Mouse (Mus musculus) CH12.LX (cell line): ENCODE measurements at regions not wholly inside any gene's neighbourhood (a gene's known extent, or its start where the extent isn't known, plus 50 kb on each side); places are given as distances from the start of the nearest gene placed in this dataset.

Experiments
- DNase-seq: peaks from one replicate; pipeline ENCODE4 v3.0.0-alpha.2; 2013; ENCODE audit errors: extremely low read depth
- H3K27ac ChIP-seq: 2 replicates; pipeline ENCODE4 v1.5.1; 2012; ENCODE audit warnings: low read depth, mild to moderate bottlenecking, control low read depth, moderate library complexity; ENCODE audit not compliant: insufficient read depth
- H3K27me3 ChIP-seq: replicated peaks from 2 replicates; pipeline ENCODE3; 2012; ENCODE audit warnings: inconsistent platforms
- H3K36me3 ChIP-seq, 2 experiments: replicated peaks in 1 of 2; 2 replicates each; pipeline versions ENCODE3 to v1.6.1; 2012; ENCODE audit warnings: inconsistent platforms in 1 of 2, low read length in 1 of 2, mild to moderate bottlenecking in 1 of 2, mixed read lengths in 1 of 2, moderate library complexity in 1 of 2; ENCODE audit not compliant: control insufficient read depth in 1 of 2, insufficient read depth in 1 of 2
- H3K4me1 ChIP-seq, 2 experiments: 2 replicates each; pipeline ENCODE4 v1.6.1; 2012; ENCODE audit warnings: inconsistent platforms in 1 of 2, moderate library complexity in 1 of 2; ENCODE audit not compliant: insufficient read depth in 2 of 2, control insufficient read depth in 1 of 2
- H3K4me2 ChIP-seq: 2 replicates; pipeline ENCODE4 v1.6.1; 2012; ENCODE audit warnings: low read depth, mild to moderate bottlenecking, control low read depth; ENCODE audit not compliant: poor library complexity, insufficient read depth, severe bottlenecking
- H3K4me3 ChIP-seq, 3 experiments: fragments of 150-350 bp in 1 of 3; sonication (generic) in 1 of 3; replicated peaks in 1 of 3; 2 replicates each; pipeline versions ENCODE3 to v1.5.1; 2011 to 2012; ENCODE audit warnings: low read depth in 2 of 3, low read length in 2 of 3, mild to moderate bottlenecking in 2 of 3, moderate library complexity in 2 of 3, control low read depth in 1 of 3, improper control_type of control experiment in 1 of 3, inconsistent platforms in 1 of 3, mixed read lengths in 1 of 3; ENCODE audit not compliant: poor library complexity in 1 of 3
- H3K79me2 ChIP-seq: replicated peaks from 2 replicates; pipeline ENCODE4 v1.6.1; 2012; ENCODE audit warnings: mild to moderate bottlenecking, moderate library complexity; ENCODE audit not compliant: control insufficient read depth, poor library complexity, insufficient read depth, severe bottlenecking; ENCODE audit errors: extremely low read depth
- H3K9ac ChIP-seq: 2 replicates; pipeline ENCODE4 v1.6.1; 2012; ENCODE audit warnings: low read depth, mild to moderate bottlenecking, control low read depth, moderate library complexity; ENCODE audit not compliant: insufficient read depth
- H3K9me3 ChIP-seq: replicated peaks from 2 replicates; pipeline ENCODE3; 2012; ENCODE audit warnings: low read length, inconsistent platforms, mixed read lengths
- BHLHE40 ChIP-seq: IDR thresholded peaks from 2 replicates; pipeline ENCODE4 v1.6.1; 2011; ENCODE audit warnings: mild to moderate bottlenecking, low read depth, low read length, improper control_type of control experiment
- CHD1 ChIP-seq: IDR thresholded peaks from 2 replicates; pipeline ENCODE4 v1.6.1; 2012; ENCODE audit warnings: low read depth, low read length, improper control_type of control experiment, inconsistent platforms
- CHD2 ChIP-seq: IDR thresholded peaks from 2 replicates; pipeline ENCODE4 v1.6.1; 2011; ENCODE audit warnings: low read length, improper control_type of control experiment
- CTCF ChIP-seq, 2 experiments: IDR thresholded peaks in 1 of 2; conservative IDR thresholded peaks in 1 of 2; 2 replicates each; pipeline ENCODE4 v1.5.1; 2011 to 2012; ENCODE audit warnings: low read depth in 2 of 2, low read length in 2 of 2, improper control_type of control experiment in 1 of 2, inconsistent platforms in 1 of 2, mild to moderate bottlenecking in 1 of 2, moderate library complexity in 1 of 2
- E2F4 ChIP-seq: IDR thresholded peaks from 2 replicates; pipeline ENCODE4 v1.6.1; 2011; ENCODE audit warnings: low read depth, low read length, improper control_type of control experiment; ENCODE audit not compliant: insufficient replicate concordance
- ELF1 ChIP-seq: IDR thresholded peaks from 2 replicates; pipeline ENCODE4 v1.6.1; 2014; ENCODE audit warnings: low read depth, mild to moderate bottlenecking, inconsistent platforms, low read length, improper control_type of control experiment
- ETS1 ChIP-seq: conservative IDR thresholded peaks from 2 replicates; pipeline ENCODE4 v1.6.1; 2012; ENCODE audit warnings: low read depth, mild to moderate bottlenecking, inconsistent platforms, low read length, improper control_type of control experiment, moderate library complexity
- KAT2A ChIP-seq: IDR thresholded peaks from 2 replicates; pipeline ENCODE4 v1.6.1; 2012; ENCODE audit warnings: low read length, improper control_type of control experiment, inconsistent platforms; ENCODE audit not compliant: insufficient replicate concordance
- MAZ ChIP-seq: IDR thresholded peaks from 2 replicates; pipeline ENCODE4 v1.6.1; 2012; ENCODE audit warnings: low read depth, mild to moderate bottlenecking, inconsistent platforms, low read length, improper control_type of control experiment, moderate library complexity
- MEF2A ChIP-seq: IDR thresholded peaks from 2 replicates; pipeline ENCODE4 v1.6.1; 2014; ENCODE audit warnings: low read depth, mild to moderate bottlenecking, inconsistent platforms, low read length, improper control_type of control experiment, borderline replicate concordance
- RAD21 ChIP-seq: IDR thresholded peaks from 2 replicates; pipeline ENCODE4 v1.6.1; 2011; ENCODE audit warnings: low read depth, mild to moderate bottlenecking, low read length, improper control_type of control experiment, moderate library complexity
- SIN3A ChIP-seq: IDR thresholded peaks from 2 replicates; pipeline ENCODE4 v1.6.1; 2012; ENCODE audit warnings: low read length, improper control_type of control experiment, inconsistent platforms
- USF2 ChIP-seq: conservative IDR thresholded peaks from 2 replicates; pipeline ENCODE4 v1.6.1; 2011; ENCODE audit warnings: low read depth, low read length, improper control_type of control experiment
- ZC3H11A ChIP-seq: IDR thresholded peaks from 2 replicates; pipeline ENCODE4 v1.6.1; 2012; ENCODE audit warnings: low read depth, mild to moderate bottlenecking, inconsistent platforms, low read length, improper control_type of control experiment
- ZKSCAN1 ChIP-seq: IDR thresholded peaks from 2 replicates; pipeline ENCODE4 v1.6.1; 2012; ENCODE audit warnings: low read depth, inconsistent platforms, low read length, improper control_type of control experiment, borderline replicate concordance
- dilution Hi-C: fragments of 300-500 bp; cut with MboI; formaldehyde crosslinking; loops from 2 replicates; pipeline ENCODE4 v1.14.3; 2020; ENCODE audit warnings: low sequenced_read_pairs; ENCODE audit not compliant: extremely low pct_unique_long_range_greater_than_20kb, extremely low pct_ligation_motif_present
- in situ Hi-C: fragments of 300-500 bp; cut with MboI; formaldehyde crosslinking; loops from 3 replicates; pipeline ENCODE4 v1.14.3; 2019; ENCODE audit warnings: low sequenced_read_pairs, low pct_ligation_motif_present, low pct_unique_long_range_greater_than_20kb, mixed read lengths

- in situ Hi-C loops (no loop called here), dilution Hi-C loops (no loop called here)
- no peaks in the 10 kb centered on the region for H3K79me2 ChIP-seq
- DNase-seq, result no peak
- H3K27ac ChIP-seq, result no peak overlapping the region
- H3K4me3 ChIP-seq, result no peak overlapping the region
- no peaks in the 10 kb centered on the region; a peak in 1 of 4 replicates for H3K4me1 ChIP-seq
- H3K36me3 ChIP-seq, result no peaks in the 10 kb centered on the region
- H3K9me3 ChIP-seq, result no peaks in the 10 kb centered on the region
- no peaks in the 10 kb centered on the region for H3K27me3 ChIP-seq
- no peak overlapping the region for H3K9ac ChIP-seq
- H3K4me2 ChIP-seq, result no peak overlapping the region
- TF ChIP-seq ELF1 (no peak), E2F4 (no peak), CHD1 (no peak), MAZ (no peak), RAD21 (no peak), MEF2A (no peak), CHD2 (no peak), ETS1 (no peak)
These were observed 246.2 kb upstream of the Kirrel3 start for GRCm38 (mm10) chr9:34239531-34239930.

GRCm38 (mm10) chr9:34243674-34244073, 242.0 kb upstream of the Kirrel3 start:
- H3K9me3 ChIP-seq, result no peaks in the 10 kb centered on the region
- DNase-seq, result no peak
- no peaks in the 10 kb centered on the region for H3K79me2 ChIP-seq
- no peaks in the 10 kb centered on the region for H3K36me3 ChIP-seq
- no peaks in the 10 kb centered on the region; a peak in 1 of 4 replicates for H3K4me1 ChIP-seq
- no peaks in the 10 kb centered on the region for H3K27me3 ChIP-seq
- in situ Hi-C loops (no loop called here), dilution Hi-C loops (no loop called here)
- no peak overlapping the region for H3K27ac ChIP-seq
- no peak overlapping the region for H3K9ac ChIP-seq
- no peak overlapping the region for H3K4me3 ChIP-seq
- no peak overlapping the region for H3K4me2 ChIP-seq
- TF ChIP-seq USF2, result no peak
- no peak for TF ChIP-seq ZC3H11A
- no peak for TF ChIP-seq SIN3A
- TF ChIP-seq MEF2A, result no peak
- TF ChIP-seq CTCF (conservative IDR thresholded peaks at IDR 0.05 in 1 of 2, IDR thresholded peaks at IDR 0.05 in 1 of 2; ENCODE audit: low read depth in 2 of 2, low read length in 2 of 2), result no peak
- no peak for TF ChIP-seq BHLHE40
- no peak for TF ChIP-seq ZKSCAN1
- TF ChIP-seq, all 38 proteins: peak for 0

GRCm38 (mm10) chr9:34244576-34244975, 241.1 kb upstream of the Kirrel3 start:
- Histone ChIP-seq H3K79me2 (no peaks in the 10 kb centered on the region), H3K9ac (no peak overlapping the region), H3K9me3 (no peaks in the 10 kb centered on the region), H3K4me1 (no peaks in the 10 kb centered on the region), H3K27me3 (no peaks in the 10 kb centered on the region), H3K27ac (no peak overlapping the region), H3K36me3 (no peaks in the 10 kb centered on the region), H3K4me2 (no peak overlapping the region), H3K4me3 (no peak overlapping the region)
- no peak for DNase-seq
- in situ Hi-C loops (no loop called here), dilution Hi-C loops (no loop called here)
- TF ChIP-seq CHD2, result no peak
- no peak for TF ChIP-seq KAT2A
